Mouse (Mus musculus) brain, embryonic 14.5 days (tissue): ENCODE measurements around the gene Il10rb.

Source experiments
- CTCF ChIP-seq: fragments of 200-500 bp; IDR thresholded peaks from 2 replicates; pipeline ENCODE4 v1.5.1; 2012; ENCODE audit warnings: inconsistent platforms, mild to moderate bottlenecking, moderate library complexity, borderline replicate concordance; ENCODE audit not compliant: insufficient read depth, insufficient read length; ENCODE audit errors: extremely low read depth
- POLR2A ChIP-seq: fragments of 200-500 bp; IDR thresholded peaks from 2 replicates; pipeline ENCODE4 v1.6.1; 2012; ENCODE audit warnings: mild to moderate bottlenecking, inconsistent platforms, borderline replicate concordance; ENCODE audit not compliant: poor library complexity, insufficient read depth, insufficient read length, severe bottlenecking; ENCODE audit errors: extremely low read depth

GRCm38 (mm10) chr16:91415391-91416189 lies 9.6 kb downstream of the Il10rb start:
- TF ChIP-seq POLR2A (no peak), CTCF (no peak)
